Mouse (Mus musculus) urinary bladder, adult 18-20 months (tissue): Measurements from ENCODE around the gene Sycp3.
A peak's percentile ranks its signal among the peaks of the same experiment; 100 is the strongest.
"Not testable (repeated sequence)": the region's sequence is repeated elsewhere in the genome, so short reads cannot be mapped to it uniquely, and the experiment has no call there.

ENCODE experiments used
- DNase-seq, 2 experiments: peaks; one replicate each; pipeline ENCODE4 v3.0.0; 2022; ENCODE audit warnings: low spot score in 2 of 2, mixed read lengths in 2 of 2

The Sycp3 gene

DNA sequence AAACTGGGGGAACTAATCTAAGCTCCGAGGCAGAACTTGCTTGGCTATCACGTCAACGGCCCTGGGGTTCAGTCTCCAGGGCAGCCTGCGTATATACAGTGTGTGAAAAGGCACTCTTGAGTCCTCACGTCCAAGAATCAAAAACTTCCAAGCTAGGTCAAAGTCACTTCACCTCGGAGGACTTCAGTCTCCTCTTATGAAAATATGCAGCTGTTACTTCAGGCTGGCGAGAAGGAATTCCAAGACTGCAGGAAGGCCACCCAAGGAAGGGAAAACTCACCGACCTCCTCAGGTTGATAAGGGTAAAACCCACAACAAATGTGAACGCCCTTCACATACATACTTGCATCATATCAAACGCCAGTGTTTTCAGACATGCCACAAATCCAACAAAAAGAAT, 42.0 kb downstream of the Sycp3 start:
- no peak for DNase-seq

GRCm38 (mm10) chr10:88501886-88502765, 42.8 kb downstream of the Sycp3 start:
- DNase-seq: no peak

DNA sequence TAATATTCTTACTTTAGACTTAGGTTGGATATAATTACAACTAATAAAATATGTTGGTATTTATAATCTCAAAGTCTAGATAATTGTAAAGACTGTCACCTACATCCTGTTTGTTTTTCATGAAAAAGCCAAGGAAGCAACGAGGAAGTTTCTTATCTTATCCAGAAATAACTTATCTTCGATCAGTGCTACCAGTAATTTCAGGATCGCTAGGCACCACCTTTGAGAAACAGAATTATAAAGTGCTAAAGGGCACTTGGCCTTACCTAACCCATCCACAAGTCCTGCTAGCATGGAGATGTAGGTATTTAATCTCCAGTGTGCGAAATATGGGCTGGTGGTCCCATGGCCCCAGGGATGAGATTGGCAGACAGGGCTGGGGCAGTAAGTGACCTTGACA, 43.5 kb downstream of the Sycp3 start:
- no peak for DNase-seq

GRCm38 (mm10) chr10:88503421-88504314, 44.3 kb downstream of the Sycp3 start, which contains the start of gene Chpt1:
Gene Chpt1 (minus strand): TSS chr10:88504073.
- DNase-seq: peak; percentile 80 to 82

- DNase-seq: no peak
Observed at GRCm38 (mm10) chr10:88504481-88504880, 45.1 kb downstream of the Sycp3 start.

GRCm38 (mm10) chr10:88505256-88505655, 45.9 kb downstream of the Sycp3 start:
- DNase-seq: no peak

DNA sequence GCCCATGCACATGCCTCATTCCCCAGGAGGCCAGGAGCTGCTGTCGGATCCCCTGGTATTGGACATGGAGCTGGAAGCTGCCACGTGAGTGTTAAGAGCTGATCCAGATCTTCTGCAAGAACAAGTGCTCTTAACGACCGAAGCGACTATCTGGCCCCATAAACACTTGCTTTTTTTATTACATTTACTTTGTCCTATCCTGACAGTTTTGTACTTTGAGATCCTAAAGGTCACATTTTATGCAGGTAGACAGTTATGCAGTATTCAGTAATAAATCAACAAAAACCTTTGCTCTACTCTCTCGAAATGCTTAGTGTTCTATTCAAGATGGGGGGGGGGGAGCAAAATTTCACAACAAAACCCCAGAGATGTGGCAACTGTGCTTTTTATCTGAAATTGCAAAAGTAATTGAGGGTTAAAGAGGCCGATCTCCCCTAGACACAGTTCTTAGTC, 48.3 kb downstream of the Sycp3 start:
- DNase-seq: no peak

DNA sequence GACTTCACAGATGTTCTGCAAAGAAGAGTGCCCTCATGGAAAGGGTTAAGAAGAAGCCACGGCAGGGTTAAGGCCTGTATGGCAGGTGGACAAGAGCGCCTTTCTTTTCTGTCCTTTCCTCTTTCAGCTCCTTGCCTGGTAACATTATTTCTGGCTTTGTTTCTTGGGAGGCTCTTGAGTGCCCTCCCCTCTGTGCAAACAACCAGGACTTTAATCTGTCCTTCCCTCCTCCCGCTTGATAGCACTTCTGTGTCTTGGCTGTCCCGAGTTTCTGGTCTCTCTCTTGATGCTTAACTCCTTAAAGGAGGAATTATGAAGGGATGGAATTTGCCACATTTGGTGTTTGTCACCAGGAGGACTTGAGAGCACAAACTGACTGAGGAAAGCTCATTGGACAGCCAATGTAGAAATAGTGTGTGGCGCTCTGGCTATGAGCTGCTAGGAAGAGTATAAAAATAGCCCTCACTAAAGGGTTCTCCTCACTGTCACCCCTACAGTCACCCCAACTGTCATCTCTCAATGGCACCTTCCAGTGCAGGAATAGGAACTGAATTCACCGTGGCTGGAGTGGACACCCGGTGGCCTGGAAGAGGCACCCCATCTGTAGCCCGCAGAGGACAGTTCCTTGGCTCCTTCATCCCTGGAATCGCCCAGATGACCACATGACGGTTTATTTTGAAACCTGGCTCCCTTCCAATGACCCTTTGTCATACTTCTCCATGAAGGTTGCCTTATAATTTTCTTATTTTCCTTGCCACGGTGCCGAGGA, 51.3 kb downstream of the Sycp3 start:
- no peak for DNase-seq

DNA sequence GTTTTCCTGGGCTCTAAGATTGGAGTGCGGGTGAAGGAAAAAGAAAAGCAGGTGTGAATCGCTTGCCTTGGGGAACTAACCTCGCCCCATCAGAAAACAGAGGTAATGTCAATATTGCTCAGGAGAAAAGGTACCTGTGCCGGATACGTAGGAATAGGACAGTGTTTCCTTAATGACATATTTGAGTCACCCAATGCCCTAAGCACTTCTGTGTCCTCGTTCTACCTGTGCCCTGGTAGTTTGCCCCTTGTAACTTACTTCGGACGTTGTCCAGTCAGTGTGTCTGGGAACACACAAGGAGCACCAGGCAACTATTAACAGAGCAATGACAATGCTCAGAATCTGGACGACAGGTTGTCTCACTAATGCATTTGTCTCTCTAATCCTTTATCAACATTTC, 52.0 kb downstream of the Sycp3 start:
- DNase-seq: no peak

GRCm38 (mm10) chr10:88513574-88514135, 54.3 kb downstream of the Sycp3 start:
- no peak for DNase-seq

- peak; percentile 11 to 30 for DNase-seq
Observed at GRCm38 (mm10) chr10:88514495-88514894, 55.1 kb downstream of the Sycp3 start.

- not testable (repeated sequence) for DNase-seq
Observed at GRCm38 (mm10) chr10:88515049-88515448, 55.7 kb downstream of the Sycp3 start.

DNA sequence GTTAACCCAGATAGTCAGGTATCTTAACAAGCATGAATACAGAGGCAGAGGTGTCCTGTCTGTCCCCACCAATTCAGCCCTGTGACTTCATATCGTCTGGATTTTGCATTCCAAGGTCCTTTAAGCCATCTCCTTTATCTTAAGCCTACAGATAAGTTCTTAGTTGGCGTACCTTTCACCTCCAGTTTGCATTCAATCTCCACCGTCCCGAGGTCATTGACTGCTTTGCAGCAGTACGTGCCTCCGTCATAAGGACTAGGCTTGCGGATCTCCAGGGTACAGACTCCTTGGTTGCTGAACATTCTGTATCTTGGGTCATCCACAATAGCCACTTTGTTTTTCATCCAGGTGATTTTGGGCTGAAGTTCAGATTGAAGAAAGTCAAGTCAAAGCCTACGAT, 63.4 kb downstream of the Sycp3 start:
- no peak for DNase-seq
